Comparison of ENCODE assay signal across 8 mouse cellular contexts in the genomic region with DNA sequence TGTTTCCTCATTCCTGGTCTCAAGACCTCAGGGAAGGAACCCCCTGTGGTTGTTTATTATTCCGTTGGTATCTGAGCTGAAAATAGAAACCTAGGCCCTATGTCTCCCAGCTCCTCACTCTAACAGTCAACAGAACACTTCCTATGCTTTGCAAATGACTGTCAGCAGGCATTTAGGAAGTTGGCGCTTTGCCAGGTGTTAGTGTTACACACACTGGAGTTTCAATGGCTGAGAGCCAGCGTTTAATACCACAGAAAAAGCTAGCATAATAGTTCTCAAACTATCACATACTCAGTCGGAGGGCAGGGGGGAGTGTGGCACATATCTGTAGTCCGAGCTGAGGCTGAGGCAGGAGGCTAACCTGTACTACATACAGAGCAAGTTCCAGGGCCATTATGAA. TPM values are rescaled to one million over a fixed set of nuclear protein-coding genes. Genes with fewer than 3 reads are reported as not detected.
DNase-seq lines count a peak whose midpoint lies in the region; ATAC-seq lines count a peak whose summit lies in the region.
"Had no signal": no experiment of that assay in that cellular context is flagged by ENCODE, and none has a peak within 500 bp of the region (broad histone marks: within the 10 kb centered on the region; RNA-seq: fewer than 3 reads in every experiment).

No protein-coding gene starts in this region.

- peak; percentile 59 for DNase-seq in neural tube, embryonic 11.5 days (ENCODE audit: low spot score)
- no peak for DNase-seq in neural tube, embryonic 10.5 days (ENCODE audit: extremely low spot score, low spot score)
- peak; percentile 24 to 37 for DNase-seq in cerebellum, postnatal 36 days
- DNase-seq in heart, adult 8-10 months (ENCODE audit: low spot score): peak; percentile 17
- peak; percentile 85 for DNase-seq in kidney, postnatal 14 days
- peak; percentile 64 for DNase-seq in mesoderm, embryonic 11.5 days (ENCODE audit: low read depth, low spot score)
- no peak for DNase-seq in thymus, postnatal 4 days

- no peaks in the 10 kb centered on the region for H3K27me3 ChIP-seq in neural tube, embryonic 11.5 days (ENCODE audit: control insufficient read depth, insufficient read depth, low read length)

- no peak overlapping the region for H3K4me3 ChIP-seq in neural tube, embryonic 11.5 days (ENCODE audit: low read depth, low read length)
- H3K4me3 ChIP-seq: megakaryocyte, embryonic 14.5 days had no signal

- no peaks in the 10 kb centered on the region for H3K36me3 ChIP-seq in neural tube, embryonic 11.5 days (ENCODE audit: control insufficient read depth, insufficient read depth, low read length)

- no peak for ATAC-seq in neural tube, embryonic 11.5 days (ENCODE audit: insufficient read depth, low FRiP score, low TSS enrichment)

- H3K4me2 ChIP-seq in neural tube, embryonic 11.5 days (ENCODE audit: low read depth): no peak overlapping the region

- peaks cover 9% of the 10 kb centered on the region; the same call in 1 of the 2 replicates for H3K4me1 ChIP-seq in neural tube, embryonic 11.5 days (ENCODE audit: control insufficient read depth, insufficient read depth, low read length)

- no peak overlapping the region for H3K27ac ChIP-seq in neural tube, embryonic 11.5 days (ENCODE audit: low read depth, low read length)

- WGBS in neural tube, embryonic 11.5 days: 52% methylated on average over 5 of the region's 5 CpGs

- H3K9ac ChIP-seq in neural tube, embryonic 11.5 days (ENCODE audit: low read length): no peak overlapping the region

- H3K9me3 ChIP-seq in neural tube, embryonic 11.5 days (ENCODE audit: control insufficient read depth, low read length): no peaks in the 10 kb centered on the region
- H3K9me3 ChIP-seq: megakaryocyte, embryonic 14.5 days had no signal

RNA-seq across cellular contexts. Expression of gene Hnrnpll, which starts 53.3 kb away (rescaled TPM):
- polyA plus RNA-seq in neural tube, embryonic 11.5 days (2014; fragmentation: Nextera tagmentation; extraction: Ambion mirVana): 117 and 131 TPM in 2 replicates
- 10 to 100 TPM; 18.3 to 22.9 (median 22.5) TPM for total RNA-seq in heart, adult 8-10 months (2022)

Comparison
In these comparisons a context has a peak if more than half of its experiments do, and no peak if none do; other contexts are left out.
1. DNase-seq: peak in neural tube, embryonic 11.5 days (single experiment), cerebellum, postnatal 36 days (2 of 2), heart, adult 8-10 months (single experiment), kidney, postnatal 14 days (single experiment) and mesoderm, embryonic 11.5 days (single experiment); none in neural tube, embryonic 10.5 days (single experiment) and thymus, postnatal 4 days (single experiment).